Mouse (Mus musculus) embryo, embryonic 11 days (tissue): ENCODE data around the gene Slc25a47.

ENCODE experiments used
- DNase-seq: peaks from one replicate; pipeline ENCODE4 v3.0.0-alpha.2; 2015

The Slc25a47 gene

DNA sequence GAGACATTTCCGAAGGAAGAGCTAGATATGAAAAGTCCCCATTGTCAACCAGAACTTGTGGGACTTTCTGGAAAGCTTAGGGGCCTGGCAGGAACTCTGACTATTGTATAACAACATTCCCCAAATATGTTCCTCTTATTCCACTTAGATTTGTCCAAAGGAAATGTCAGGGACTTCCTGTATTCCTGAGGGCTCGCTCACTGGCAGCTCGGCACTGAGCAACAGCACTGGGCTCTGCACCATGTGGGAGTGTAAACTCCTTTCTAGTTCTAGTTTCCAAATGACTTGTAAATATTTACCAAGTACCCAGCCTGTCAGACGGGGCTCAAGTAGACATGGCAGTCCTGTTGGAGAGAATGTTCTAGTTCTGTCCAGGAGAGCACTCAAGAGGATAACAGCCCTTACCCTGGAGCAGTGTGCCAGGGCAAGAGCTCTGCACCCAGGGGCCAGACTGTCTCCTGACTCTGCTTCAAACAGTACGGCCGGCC, 29.2 kb downstream of the Slc25a47 start:
- no peak for DNase-seq

DNA sequence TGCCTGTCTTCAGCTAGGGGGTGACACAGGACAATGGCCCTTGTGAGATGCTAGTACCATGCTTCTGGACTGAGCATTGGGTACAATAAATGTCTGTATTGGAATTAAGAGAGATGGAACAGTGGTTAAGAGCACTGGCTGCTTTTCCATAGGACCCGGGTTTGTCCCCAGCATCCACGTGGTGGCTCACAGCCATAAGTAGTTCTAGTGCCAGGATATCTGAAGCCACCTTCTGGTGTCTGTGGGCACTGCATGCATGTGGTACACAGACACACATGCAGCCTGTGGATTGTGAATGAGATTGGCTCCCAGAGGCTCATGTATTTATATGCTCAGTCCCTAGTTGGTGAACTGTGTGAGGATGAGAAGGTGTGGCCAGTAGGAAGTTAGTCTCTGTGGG, 33.7 kb downstream of the Slc25a47 start:
- DNase-seq: no peak

DNA sequence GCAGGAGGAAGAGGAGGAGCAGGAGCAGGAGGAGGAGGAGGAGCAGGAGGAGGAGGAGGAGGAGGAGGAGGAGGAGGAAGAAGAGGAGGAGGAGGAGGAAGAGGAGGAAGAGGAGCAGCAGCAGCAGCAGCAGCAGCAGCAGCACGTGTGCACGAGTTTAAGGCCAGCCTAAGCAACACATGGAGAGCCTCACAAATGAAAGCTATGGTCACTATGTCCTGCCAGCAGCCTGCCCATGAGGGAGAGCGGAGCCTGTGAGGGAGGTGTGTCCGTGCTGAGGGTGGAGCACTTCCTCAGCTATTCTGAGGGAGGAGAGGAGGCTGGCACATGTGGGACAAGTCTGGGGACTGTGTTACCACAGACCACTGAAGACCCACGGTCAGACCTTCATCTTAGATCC, 37.3 kb downstream of the Slc25a47 start:
- no peak for DNase-seq

DNA sequence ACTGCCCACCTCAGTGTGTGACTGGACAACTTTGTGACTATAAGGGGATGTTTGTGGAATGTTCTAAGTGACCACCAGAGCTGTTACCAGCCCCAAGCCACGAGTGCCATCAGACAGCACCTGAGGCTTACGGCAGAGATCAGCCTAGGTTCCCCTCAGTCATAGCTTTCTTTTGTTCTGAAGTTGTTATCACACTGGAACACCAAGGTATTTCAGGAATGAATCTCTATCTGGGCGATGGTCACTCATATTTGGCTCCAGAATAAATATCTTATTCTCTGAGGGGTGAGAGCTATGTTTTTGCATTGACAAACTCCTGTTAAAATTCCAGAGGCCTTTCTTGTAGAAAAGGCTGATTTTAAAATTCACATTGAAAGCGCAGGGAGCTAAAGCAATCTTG, 43.3 kb downstream of the Slc25a47 start:
- no peak for DNase-seq

DNA sequence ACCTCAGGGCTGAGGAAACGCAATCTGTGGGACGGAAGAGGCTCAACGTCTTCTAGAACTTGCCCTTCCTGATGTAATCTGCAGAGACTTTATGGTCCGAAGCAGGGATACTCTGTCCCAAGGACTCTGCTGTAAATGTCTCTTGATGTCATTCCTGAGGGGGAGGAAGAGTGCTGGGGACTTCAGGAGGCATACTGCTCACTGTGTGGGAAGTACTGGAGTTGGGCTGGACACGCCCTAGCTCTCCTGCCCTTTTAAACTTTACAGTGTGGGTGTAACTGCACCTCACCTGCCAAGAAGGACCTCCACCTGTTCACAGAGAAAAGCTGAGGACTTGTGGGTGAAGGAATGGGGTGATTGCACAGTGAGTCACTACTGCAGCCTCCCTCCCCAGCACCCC, 44.8 kb downstream of the Slc25a47 start:
- no peak for DNase-seq

DNA sequence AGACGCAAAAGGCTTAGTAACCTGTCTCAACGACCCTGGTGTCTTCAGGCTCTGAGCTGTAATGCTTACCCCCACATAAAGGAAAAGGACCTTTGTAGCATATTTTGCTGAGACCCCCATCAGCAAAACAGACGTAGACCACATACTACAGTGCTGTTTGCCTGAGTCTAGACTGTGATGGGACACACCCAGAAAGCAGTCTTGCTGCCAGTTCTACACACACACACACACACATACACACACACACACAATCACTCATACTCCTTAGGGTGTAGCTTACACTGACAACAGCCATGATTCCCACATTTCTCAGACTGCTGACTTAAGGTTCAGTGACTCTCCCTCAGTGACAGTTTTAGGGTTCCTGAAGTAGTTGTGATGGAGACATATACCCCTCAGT, 45.3 kb downstream of the Slc25a47 start:
- DNase-seq: no peak

DNA sequence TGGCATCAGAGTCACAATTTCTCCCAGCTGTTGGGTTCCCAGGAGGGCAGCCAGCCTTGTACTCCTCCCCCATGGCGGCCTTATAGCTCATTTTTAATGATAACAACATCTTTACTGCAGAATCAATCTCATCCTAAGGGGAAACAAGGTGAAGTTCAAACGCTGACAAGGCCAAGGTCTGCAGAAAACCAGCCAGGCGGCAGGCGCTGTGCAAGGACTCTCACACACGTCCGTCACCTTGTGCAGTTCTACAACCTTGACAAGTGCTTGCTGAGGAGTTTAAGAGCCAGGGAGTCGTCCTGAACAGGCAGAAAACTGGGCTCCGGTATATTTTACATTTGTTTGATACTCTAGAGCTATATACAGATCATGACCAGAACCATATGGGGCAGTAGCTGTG, 46.9 kb downstream of the Slc25a47 start:
- DNase-seq: no peak

DNA sequence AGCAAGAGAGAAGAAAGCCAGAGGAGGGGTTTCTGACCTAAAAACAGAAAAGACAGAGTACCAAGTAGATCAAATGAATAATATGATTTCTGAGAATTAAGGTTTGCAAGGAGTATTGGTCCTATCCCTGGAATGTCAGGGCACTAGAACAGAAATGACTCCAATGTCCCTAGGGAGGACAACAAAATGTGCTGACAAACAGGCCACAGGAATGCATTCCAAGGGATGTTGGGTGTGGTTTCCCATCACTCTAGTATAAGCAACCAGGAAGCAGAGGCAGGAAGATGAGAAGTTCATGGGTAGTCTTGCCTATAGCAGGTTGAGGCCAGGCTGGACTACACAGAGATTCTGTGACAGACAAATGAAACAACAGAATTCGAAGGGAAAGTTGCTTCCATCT, 50.1 kb downstream of the Slc25a47 start:
- no peak for DNase-seq

DNA sequence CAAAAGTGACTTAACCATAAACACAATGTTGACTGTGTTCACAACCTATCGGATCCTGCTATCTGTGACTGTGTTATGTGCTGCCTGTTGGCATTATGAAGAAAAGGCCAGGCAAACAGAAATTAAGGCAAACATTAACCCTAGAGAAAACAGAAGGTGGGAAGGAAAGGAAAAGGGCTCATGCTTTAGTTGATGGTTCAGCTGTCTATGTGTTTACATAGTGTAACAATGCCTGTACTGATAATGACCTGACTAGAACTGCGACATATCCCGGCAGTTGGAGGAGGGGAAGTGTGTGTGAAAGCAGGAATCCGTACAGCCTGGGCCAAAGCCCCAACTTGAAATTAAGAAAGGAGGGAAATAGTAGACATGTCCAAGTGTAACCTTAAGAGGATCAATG, 51.2 kb downstream of the Slc25a47 start:
- no peak for DNase-seq

DNA sequence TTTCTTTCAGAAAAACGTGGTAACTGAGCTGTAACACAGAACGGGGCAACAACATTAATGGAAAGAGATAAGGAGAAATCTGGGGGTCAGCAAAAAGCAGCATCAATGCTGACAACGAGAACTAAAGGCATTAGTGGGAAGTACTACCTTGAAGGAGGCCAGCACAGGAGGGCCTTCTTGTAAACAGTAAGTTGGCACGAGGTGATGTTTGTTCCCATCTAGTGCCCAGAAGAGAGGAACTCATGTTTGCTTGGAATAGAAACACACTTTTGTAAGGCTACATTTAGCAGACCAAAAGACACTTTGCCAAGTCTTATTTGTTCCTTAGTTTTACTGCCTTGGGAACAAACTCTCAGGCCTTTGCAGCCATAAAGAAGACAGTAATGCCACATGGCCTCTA, 52.8 kb downstream of the Slc25a47 start:
- no peak for DNase-seq

DNA sequence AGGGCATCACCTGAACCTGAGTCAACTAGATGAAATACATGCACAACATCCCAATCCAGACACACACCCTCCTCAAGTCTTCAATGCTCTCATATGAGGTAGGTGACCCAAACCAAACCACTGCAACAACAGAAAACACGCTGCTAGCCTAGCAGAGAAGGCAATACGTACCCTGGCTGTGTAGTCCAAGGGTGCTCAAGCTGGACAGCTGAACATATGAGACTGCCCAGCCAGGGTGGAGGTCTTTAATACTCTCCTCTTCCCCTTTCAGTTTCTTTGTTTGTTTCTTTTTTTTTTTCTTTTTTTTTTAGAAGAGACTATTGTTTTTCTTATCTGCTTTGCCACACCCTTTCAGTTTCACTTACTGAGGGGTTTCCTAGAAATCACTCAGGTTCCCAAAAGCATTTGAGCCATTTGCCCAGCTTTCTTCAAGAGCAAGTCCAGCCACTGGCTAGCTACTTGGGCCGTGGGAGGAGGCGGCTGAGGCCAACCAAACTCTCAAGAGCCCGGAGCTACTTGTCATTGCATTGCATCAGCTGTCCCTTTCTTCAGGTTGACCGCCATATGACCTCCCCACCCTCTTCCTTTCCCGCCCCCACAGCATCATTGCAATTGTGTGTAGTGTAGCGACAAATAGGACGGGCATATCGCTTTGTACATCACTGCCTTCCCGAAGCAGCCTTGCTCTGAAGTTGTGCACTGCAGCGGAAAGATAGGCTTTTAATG, 57.3 kb downstream of the Slc25a47 start, which contains the start of gene Wdr25:
Gene Wdr25, plus strand, starts transcription at position 643 of the 726 bp plus-strand sequence.
- DNase-seq: no peak

DNA sequence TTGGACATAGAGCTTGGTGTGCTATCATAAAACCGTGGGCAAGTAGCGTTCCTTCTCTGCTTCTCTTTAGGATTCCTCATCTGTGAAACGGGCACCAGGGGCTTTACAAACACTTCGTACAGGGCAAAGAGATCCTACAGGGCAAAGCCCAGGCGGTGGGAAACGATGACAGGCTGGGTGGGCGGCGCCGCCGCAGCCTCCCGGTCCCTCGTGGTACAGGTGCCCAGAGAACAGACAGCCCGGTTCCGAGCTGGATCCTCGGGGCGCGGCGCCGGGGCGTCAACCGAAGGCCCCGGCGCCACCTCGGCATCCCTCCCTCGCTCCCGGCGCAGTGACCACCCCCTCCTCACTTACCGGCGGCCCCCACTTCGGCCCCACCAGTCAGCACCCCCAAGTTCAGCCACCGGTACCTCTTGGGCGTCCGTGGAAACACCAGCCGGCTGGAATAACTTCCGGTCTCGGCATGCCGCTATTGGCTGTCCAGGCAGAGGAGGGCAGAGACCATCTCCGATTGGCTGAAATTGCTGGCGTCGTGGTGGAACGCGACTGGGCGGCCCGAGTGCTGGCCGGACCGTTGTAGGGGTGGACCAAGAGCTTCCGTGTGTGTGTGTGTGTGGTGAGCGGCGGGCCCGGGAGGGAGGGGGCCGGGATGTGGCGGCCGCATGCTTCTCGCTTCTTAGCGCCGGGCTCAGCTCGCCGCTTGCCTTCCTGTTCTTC, 58.0 kb downstream of the Slc25a47 start, which contains the start of gene Wars:
Gene Wars, minus strand, starts transcription at position 460 of the 717 bp plus-strand sequence.
- DNase-seq: peak; percentile 96

DNA sequence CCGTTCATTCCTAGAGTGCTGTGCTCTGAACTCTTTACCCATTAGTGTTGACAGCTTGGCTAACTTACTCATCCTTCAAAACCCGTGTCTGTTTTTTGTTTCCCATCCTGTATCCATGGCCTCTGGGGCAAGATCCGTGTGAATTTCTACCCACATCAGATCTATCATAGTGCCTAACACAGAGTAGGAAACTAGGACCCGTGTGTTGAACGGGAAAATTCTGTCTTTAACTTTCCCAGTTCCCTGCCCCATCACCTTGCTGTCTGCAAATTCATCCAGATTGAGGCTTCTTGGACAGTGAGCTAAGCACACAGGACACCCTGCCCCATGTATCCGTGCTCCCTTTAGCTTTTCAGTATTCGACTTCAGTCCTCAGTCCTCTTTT, 58.6 kb downstream of the Slc25a47 start:
- DNase-seq: no peak

DNA sequence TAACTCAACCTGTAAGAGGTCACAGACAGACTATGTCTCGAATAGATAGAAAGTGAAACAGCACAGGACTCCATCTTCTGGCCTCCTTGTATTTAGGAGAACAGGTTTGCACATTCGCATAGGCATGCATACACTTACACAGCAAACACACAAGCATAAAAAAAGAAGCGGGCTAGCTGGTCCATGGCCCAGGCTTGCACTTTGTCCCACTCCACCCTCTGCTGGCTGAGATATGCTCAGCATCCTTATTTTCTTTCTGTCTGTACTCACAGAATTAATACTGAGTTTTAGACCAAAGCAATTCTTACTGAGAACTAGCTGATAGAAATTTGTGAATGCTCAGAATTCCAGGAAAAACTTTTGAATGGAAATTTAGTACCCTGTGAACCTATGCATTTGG, 60.2 kb downstream of the Slc25a47 start:
- DNase-seq: no peak

DNA sequence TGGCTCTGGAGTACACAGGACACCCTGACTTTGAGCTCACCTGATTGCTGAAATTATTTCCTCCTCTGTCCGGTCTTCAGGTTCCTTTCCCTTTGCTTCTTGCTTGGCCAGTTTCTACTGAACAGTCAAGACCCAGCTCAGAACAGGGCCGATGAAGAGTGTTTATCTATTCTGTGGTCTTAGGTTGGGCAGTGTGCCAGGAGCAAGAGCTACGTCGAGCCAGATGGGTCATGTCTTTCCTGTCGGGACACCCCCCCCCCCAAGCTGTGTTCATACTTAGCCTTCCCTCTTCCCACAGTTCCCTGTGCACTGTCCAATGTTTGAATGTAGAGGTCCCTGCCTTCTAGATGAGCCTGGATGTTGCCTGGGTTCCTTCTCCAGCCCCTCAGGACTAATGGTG, 65.5 kb downstream of the Slc25a47 start:
- DNase-seq: no peak

DNA sequence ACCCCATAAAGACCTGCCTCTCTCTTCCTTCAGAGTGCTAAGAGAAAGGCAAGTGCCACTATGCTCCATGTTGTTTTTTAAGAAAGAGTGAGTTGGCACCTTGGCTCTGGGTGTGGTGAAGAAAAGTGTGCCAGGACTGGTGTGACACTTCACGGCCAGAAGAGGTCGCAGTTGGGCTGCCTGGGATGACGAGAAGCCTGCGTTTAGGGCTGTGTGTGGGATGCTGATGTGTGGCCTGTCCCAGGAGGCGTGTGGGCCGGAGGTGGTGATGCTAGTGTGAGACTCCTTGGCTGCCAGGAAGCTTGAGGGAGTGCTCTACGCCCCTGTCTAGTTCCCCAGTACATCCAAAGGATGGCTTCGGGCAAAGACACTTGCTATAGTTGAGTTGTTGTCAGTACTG, 67.1 kb downstream of the Slc25a47 start:
- DNase-seq: peak; percentile 76

DNA sequence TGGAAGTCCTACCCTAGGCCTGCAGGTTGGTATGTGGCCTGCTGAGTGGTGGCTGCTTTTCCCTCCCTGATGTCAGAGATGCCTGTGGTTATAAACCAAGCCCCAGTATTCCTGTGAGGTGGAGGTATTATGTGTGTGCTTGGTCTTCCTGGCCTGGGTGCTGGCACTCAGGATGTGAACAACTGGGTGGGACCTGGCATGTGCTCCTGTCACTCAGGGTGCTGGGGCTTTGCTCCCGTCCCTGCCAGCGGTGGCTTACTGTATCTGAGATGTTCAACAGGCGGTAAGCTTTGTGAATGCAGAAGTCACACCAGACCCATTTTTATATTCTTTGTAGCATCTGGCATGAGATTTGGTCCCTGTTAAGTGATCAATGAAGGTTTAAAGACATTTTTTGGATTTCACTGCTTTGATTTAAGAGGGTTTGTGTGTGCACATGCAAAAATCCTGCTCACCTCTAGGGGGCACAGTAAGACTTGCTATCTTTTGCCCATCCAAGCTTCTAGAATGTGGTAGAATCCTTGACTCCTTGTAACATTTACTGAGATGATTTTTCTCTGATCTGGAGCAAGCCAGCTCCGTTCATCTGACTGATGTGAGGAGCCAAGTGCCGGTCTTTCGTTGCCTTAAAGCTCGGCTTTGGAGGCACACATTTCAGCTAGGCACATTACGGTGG, 67.9 kb downstream of the Slc25a47 start:
- DNase-seq: peak; percentile 74

DNA sequence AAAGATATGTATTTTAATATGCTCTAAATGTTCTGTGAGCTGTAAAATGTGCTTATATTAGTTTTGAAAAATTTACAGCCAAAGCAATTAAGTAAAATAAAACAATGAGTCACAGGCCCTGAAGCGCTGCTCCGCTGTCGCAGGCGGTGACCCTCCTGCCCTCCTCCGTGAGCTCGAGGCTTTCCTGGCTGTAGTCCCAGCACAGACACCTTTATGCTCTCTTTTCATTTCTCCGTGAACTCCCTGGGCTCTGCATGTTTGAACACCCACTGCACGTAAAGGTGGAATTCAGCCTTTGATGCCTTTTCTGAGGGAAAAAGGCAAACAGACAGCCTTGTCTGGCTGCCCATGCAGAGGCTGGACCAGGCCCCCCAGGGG, 68.4 kb downstream of the Slc25a47 start:
- no peak for DNase-seq

DNA sequence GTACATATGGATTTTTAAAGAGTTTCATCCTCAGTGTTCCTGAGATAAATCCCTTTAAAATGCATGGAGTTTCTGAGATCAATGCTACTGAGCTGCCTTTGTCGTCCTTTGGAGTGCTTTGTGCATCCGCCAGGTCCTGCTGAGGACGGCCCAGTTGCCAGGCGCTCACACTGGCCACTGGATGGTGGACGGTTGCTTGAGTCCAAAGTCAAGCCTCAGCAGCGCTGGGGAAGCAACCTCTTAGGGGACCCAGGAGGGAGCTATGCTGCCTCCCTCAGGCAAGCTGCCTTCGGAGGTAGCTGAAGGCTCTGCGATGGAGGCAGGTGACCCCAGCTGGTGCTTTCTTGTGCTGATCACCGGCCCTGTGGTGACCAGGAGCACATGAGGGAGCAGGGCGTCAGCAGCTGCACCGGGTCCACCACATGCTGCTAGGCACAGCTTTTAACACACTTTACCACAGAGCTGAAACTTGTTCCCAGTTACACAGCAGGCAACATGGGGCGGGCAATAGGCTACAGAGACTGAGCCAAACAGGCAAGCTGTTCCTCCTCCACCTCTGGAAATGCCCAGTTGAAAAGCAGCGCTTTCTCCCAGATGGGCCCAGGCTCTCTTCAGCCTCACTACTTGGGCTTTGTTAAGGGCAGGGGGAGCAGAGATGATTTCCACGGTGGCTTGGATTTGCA, 69.9 kb downstream of the Slc25a47 start:
- peak; percentile 36 for DNase-seq

DNA sequence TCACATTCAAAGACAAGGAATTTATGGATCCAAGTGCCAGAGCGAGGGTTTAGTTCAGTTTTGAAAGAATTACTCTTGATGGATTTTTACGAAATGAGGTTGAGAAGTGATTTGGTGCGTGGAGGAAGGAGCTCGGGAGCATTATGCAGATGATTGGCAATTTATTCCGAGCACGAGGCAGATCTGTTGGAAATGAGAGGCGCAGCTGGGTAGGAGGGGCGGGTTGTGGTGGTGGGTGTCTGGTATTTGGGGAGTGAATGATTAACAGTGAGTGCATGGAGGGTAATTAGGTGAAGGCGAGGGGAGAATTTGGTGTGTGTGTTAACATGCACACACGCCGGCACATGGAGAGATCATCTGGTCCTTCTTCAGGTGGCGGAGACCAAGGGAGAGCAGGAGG, 70.6 kb downstream of the Slc25a47 start:
- DNase-seq: no peak
